Mouse (Mus musculus): ENCODE results near the gene Ulbp1. TPM values are rescaled to one million over a fixed set of nuclear protein-coding genes. Genes with fewer than 3 reads are reported as not detected.

The Ulbp1 gene
- total RNA-seq (2023; ENCODE audit: inconsistent age), result 3.8 to 9.2 TPM (median 4.4 TPM) in 4 replicates

DNA sequence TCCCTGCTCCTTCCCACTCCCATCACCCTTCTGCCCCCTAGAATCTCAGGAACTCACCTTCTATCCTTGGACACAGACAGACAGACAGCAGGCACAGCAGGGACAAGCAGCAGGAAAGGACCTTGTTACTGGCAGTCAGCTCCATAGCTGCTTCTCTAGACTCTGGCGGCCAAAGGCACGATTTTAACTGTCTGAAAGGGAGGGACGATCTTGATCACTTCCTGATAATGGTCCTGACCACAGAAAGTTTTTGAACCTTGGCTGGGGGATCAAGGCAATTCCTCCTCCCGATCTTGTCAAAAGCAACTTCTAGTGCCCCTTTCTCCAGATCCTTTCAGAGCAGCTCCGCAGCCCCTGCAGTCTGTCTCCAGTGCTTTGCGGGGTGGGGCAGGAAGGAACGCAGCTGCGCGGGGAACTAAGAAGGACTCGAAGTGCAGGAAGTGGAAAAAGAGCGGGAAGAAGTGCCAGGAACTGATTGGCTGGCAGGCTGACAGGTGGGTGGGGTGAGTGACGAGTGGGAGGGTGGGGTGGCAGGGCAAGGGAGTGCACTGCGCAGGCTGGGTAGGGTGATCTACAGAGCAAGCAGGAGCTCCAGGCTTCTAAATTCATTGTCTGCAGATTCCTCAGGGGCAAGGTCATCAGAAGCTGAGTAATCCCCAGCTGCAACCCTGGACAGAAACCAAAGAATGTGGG lies at the start of gene Ulbp1:
Gene Ulbp1 (minus strand): TSS at position 442 of the 693 bp plus-strand sequence.

Other genes starting within 250 kb of the Ulbp1 start
- gene Lrp11, start 116.2 kb upstream of the Ulbp1 start, total RNA-seq (2023; ENCODE audit: inconsistent age), result 0.36 to 1.9 TPM (median 0.83 TPM) in 4 replicates
- 8.3 to 12.9 TPM (median 10.4 TPM) in 4 replicates for gene Nup43, start 193.9 kb upstream of the Ulbp1 start, total RNA-seq (2023; ENCODE audit: inconsistent age)
- gene Pcmt1, start 207.5 kb upstream of the Ulbp1 start, total RNA-seq (2023; ENCODE audit: inconsistent age), result 56.6 to 64.8 TPM (median 60.7 TPM) in 4 replicates
- 39.3 to 43.4 TPM (median 42.1 TPM) in 4 replicates for gene Lats1, start 207.6 kb upstream of the Ulbp1 start, total RNA-seq (2023; ENCODE audit: inconsistent age)

All from B cell, adult (primary cell).